Mouse (Mus musculus) lung, postnatal 0 days (tissue): ENCODE measurements around the gene Zp3r. TPM values are rescaled to one million over a fixed set of nuclear protein-coding genes. Genes with fewer than 3 reads are reported as not detected.
"Not testable (repeated sequence)": the region's sequence is repeated elsewhere in the genome, so short reads cannot be mapped to it uniquely, and the experiment has no call there.

Experiments used
- ATAC-seq: fragments of 200-750 bp; cut with Nextera tagmentation; 2 replicates; pipeline ENCODE4 v1.8.0; 2017; ENCODE audit warnings: moderate library complexity
- DNase-seq: peaks from one replicate; pipeline ENCODE4 v3.0.0-alpha.2; 2016; ENCODE audit warnings: low spot score
- H3K27ac ChIP-seq: fragments of 300-500 bp; sonication (generic); 2 replicates; pipeline ENCODE4 v1.5.1; 2014; ENCODE audit warnings: antibody characterized with exemption, mild to moderate bottlenecking, low read length, mixed read lengths
- H3K27me3 ChIP-seq: fragments of 300-500 bp; sonication (generic); replicated peaks from 2 replicates; pipeline ENCODE4 v1.6.1; 2014; ENCODE audit warnings: low read length, mixed read lengths; ENCODE audit not compliant: insufficient read depth
- H3K36me3 ChIP-seq: fragments of 300-500 bp; sonication (generic); 2 replicates; pipeline ENCODE4 v1.6.1; 2014; ENCODE audit warnings: low read length, mixed read lengths; ENCODE audit not compliant: insufficient read depth
- H3K4me1 ChIP-seq: fragments of 300-500 bp; sonication (generic); 2 replicates; pipeline ENCODE4 v1.6.1; 2014; ENCODE audit warnings: antibody characterized with exemption, low read depth, low read length, mixed read lengths; ENCODE audit not compliant: insufficient read depth
- H3K4me2 ChIP-seq: fragments of 300-500 bp; sonication (generic); replicated peaks from 2 replicates; pipeline ENCODE4 v1.6.1; 2014; ENCODE audit warnings: low read depth, mild to moderate bottlenecking, low read length, moderate library complexity, mixed read lengths
- H3K4me3 ChIP-seq: fragments of 300-500 bp; sonication (generic); 2 replicates; pipeline ENCODE4 v1.5.1; 2014; ENCODE audit warnings: low read depth, low read length
- H3K9ac ChIP-seq: fragments of 300-500 bp; sonication (generic); replicated peaks from 2 replicates; pipeline ENCODE4 v1.6.1; 2014; ENCODE audit warnings: low read depth, mild to moderate bottlenecking
- H3K9me3 ChIP-seq: fragments of 300-500 bp; sonication (generic); 2 replicates; pipeline ENCODE4 v1.6.1; 2016; ENCODE audit warnings: low read length, mixed read lengths
- CTCF ChIP-seq: IDR thresholded peaks from 2 replicates; pipeline ENCODE4 v1.5.1; 2016; ENCODE audit warnings: antibody characterized with exemption, mild to moderate bottlenecking
- EP300 ChIP-seq: IDR thresholded peaks from 2 replicates; pipeline ENCODE4 v1.6.1; 2016; ENCODE audit warnings: antibody characterized with exemption, mild to moderate bottlenecking, control low read depth
- WGBS: fragments of 180-500 bp; shearing (Covaris S2); extraction: QIAGEN DNeasy Blood & Tissue Kit; methylation state at CpG from one replicate; pipeline ENCODE4 v1.1.7; 2014; 5-methylcytosine and 5-hydroxymethylcytosine counted together
- polyA plus RNA-seq: library from polyadenylated mRNA; unstranded; fragments of >200 nt; fragmentation: Nextera tagmentation; extraction: Ambion mirVana; gene quantifications from 2 replicates; pipeline ENCODE4 v1.2.1, GENCODE M21; 2015

The Zp3r gene
- not detected in 2 replicates for polyA plus RNA-seq

GRCm38 (mm10) chr1:130629521-130629920 is at the start of gene Zp3r:
TSS of gene Zp3r (minus strand) at chr1:130629621.
- Histone ChIP-seq H3K4me1 (no peaks in the 10 kb centered on the region), H3K4me2 (no peak within 1 kb of the TSS), H3K27me3 (no peaks in the 10 kb centered on the region), H3K27ac (no peak within 1 kb of the TSS), H3K9me3 (no peaks in the 10 kb centered on the region), H3K36me3 (no peaks in the 10 kb centered on the region), H3K9ac (no peak within 1 kb of the TSS), H3K4me3 (no peak within 1 kb of the TSS)
- DNase-seq (no peak), ATAC-seq (no peak)
- no peak for TF ChIP-seq CTCF
- TF ChIP-seq EP300: no peak
- 91% methylated on average over 2 of the region's 2 CpGs for WGBS

GRCm38 (mm10) chr1:130678551-130678950 is 49.1 kb upstream of the Zp3r start:
- no peak overlapping the region for H3K9ac ChIP-seq
- no peaks in the 10 kb centered on the region for H3K9me3 ChIP-seq
- H3K36me3 ChIP-seq: no peaks in the 10 kb centered on the region
- no peak overlapping the region for H3K4me2 ChIP-seq
- H3K27me3 ChIP-seq: no peaks in the 10 kb centered on the region
- ATAC-seq: no peak
- no peak overlapping the region for H3K4me3 ChIP-seq
- 77% methylated on average over 2 of the region's 2 CpGs for whole genome bisulfite sequencing
- TF ChIP-seq CTCF: no peak
- TF ChIP-seq EP300: no peak
- DNase-seq: no peak
- no peaks in the 10 kb centered on the region for H3K4me1 ChIP-seq
- no peak overlapping the region for H3K27ac ChIP-seq

DNA sequence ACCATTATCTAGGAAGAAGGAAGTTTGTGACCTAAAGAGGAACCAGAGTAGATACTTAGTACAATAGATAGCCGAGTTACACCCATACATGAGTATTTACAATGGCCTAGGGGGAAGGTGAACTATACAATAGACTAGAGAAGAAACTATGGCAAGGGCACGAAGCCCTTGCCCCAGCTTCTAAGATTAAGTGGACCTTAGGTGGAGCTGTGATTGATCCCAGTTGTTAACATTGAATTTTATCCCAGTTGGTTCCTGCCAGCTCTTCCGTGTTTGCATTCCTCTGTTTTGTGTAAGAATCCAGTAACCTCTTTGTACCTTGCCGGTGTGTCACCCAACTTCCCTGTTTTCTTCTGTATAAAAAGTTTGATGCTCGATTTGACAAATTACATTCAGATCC is 34.2 kb upstream of the Zp3r start:
- H3K27me3 ChIP-seq, DNase-seq, H3K4me3 ChIP-seq, ATAC-seq, H3K9ac ChIP-seq, H3K9me3 ChIP-seq, H3K36me3 ChIP-seq, H3K4me1 ChIP-seq, H3K27ac ChIP-seq, H3K4me2 ChIP-seq: not testable (repeated sequence)
- 77% methylated on average over 5 of the region's 5 CpGs for WGBS

GRCm38 (mm10) chr1:130661454-130661853 is 32.0 kb upstream of the Zp3r start, which contains the start of gene C4bp:
TSS of gene C4bp (minus strand) at chr1:130661632.
- Histone ChIP-seq H3K9ac (no peak within 1 kb of the TSS), H3K36me3 (no peaks in the 10 kb centered on the region), H3K9me3 (no peaks in the 10 kb centered on the region), H3K27me3 (no peaks in the 10 kb centered on the region), H3K27ac (no peak within 1 kb of the TSS), H3K4me3 (no peak within 1 kb of the TSS), H3K4me2 (no peak within 1 kb of the TSS), H3K4me1 (no peaks in the 10 kb centered on the region)
- TF ChIP-seq EP300: no peak
- no peak for TF ChIP-seq CTCF
- ATAC-seq (no peak), DNase-seq (no peak)
- 21% methylated on average over 3 of the region's 3 CpGs for WGBS

DNA sequence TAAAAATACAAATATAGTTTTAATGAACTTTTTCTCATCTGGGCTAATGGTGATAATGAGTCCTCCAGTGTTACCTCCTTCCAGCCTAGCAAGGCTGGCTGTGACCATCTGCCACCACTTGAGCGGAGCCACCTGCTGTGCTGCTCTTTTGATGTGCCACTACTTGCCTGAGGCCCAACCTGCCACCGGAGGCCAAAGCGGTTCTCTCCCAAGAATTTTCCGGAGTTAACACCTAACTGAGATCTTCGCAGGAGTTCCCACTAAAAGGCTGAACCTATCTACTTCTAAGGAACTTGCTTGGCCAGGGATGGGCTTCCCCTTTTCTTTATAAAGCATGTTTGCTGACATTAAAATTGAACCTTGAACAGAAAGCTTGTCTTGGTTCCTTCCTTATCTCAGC is 30.2 kb upstream of the Zp3r start:
- ATAC-seq, H3K4me2 ChIP-seq, H3K27ac ChIP-seq, H3K4me3 ChIP-seq, DNase-seq, H3K4me1 ChIP-seq, H3K27me3 ChIP-seq, H3K36me3 ChIP-seq, H3K9me3 ChIP-seq, H3K9ac ChIP-seq: not testable (repeated sequence)
- WGBS: 30% methylated on average over 5 of the region's 5 CpGs

- H3K9ac ChIP-seq: no peak overlapping the region
- no peaks in the 10 kb centered on the region for H3K4me1 ChIP-seq
Measured at GRCm38 (mm10) chr1:130644103-130644502, 14.7 kb upstream of the Zp3r start.

GRCm38 (mm10) chr1:130640967-130641366 is 11.5 kb upstream of the Zp3r start:
- DNase-seq: no peak

More at GRCm38 (mm10) chr1:130644103-130644502, 14.7 kb upstream of the Zp3r start:
- no peak overlapping the region for H3K27ac ChIP-seq
- no peaks in the 10 kb centered on the region for H3K27me3 ChIP-seq
- no peak for DNase-seq
- H3K4me2 ChIP-seq: no peak overlapping the region
- WGBS: 68% methylated on average over 4 of the region's 4 CpGs
- ATAC-seq: no peak
- no peaks in the 10 kb centered on the region for H3K9me3 ChIP-seq
- H3K4me3 ChIP-seq: no peak overlapping the region
- TF ChIP-seq CTCF (no peak), EP300 (no peak)
- no peaks in the 10 kb centered on the region for H3K36me3 ChIP-seq

More at GRCm38 (mm10) chr1:130640967-130641366, 11.5 kb upstream of the Zp3r start:
- H3K9me3 ChIP-seq: no peaks in the 10 kb centered on the region
- H3K9ac ChIP-seq: no peak overlapping the region
- TF ChIP-seq EP300: no peak
- TF ChIP-seq CTCF: no peak
- ATAC-seq: no peak
- no peaks in the 10 kb centered on the region for H3K4me1 ChIP-seq
- no peak overlapping the region for H3K4me3 ChIP-seq
- H3K27me3 ChIP-seq: no peaks in the 10 kb centered on the region
- H3K36me3 ChIP-seq: no peaks in the 10 kb centered on the region
- H3K27ac ChIP-seq: no peak overlapping the region
- H3K4me2 ChIP-seq: no peak overlapping the region
